Mouse (Mus musculus) liver, adult (tissue): Measurements from ENCODE around the gene Col1a2.

Experiments
- GATA4 ChIP-seq: IDR thresholded peaks from 2 replicates; pipeline ENCODE4 v1.6.1; 2014; ENCODE audit warnings: mild to moderate bottlenecking, low read length; ENCODE audit not compliant: insufficient replicate concordance

Gene Col1a2

DNA sequence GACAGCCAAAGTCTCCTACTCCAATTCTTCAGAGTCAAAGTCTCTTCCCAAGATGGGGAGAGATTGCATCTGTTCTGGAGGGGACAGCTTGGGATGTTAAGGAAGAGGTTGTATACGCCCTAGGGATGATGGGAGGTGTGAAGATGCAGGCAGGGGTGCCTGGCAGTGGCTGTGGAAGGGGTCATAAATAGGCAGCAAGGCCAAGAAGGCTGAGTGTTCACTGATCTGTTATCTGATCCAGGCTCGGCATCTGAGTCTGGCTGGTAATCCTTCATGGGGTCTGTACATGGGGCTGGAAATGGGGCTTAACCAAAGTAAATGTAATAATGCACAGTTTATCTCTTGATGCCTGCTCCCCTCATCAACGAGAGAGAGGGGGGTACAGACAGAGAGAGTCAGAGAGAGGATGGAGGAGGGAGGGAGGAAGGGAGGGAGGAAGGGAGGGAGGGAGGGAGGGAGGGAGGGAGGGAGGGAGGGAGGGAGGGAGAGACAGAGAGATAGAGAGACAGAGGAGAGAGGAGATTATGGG is at the start of gene Col1a2:
Gene Col1a2 (plus strand): TSS at position 212 of the 529 bp plus-strand sequence.
- TF ChIP-seq GATA4 = no peak

DNA sequence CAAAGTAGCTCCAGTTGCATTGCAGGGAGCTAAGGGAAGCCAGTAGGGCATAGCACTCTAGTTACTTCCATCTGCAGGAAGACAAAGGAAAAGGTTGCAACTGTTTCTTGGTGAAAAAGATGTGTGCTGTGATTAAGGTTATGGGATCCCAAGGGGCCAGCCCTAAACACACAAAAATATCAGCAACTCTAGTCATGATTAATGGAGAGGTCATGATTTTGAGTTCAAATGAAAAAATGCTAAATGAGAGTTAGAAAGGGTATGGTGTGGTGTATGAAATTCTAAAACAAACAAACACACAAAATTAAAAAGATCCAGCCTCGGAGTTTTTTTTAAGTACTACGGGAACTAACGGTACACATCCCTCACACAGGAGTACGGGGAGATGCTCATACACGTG is 49.1 kb upstream of the Col1a2 start:
- no peak for TF ChIP-seq GATA4

DNA sequence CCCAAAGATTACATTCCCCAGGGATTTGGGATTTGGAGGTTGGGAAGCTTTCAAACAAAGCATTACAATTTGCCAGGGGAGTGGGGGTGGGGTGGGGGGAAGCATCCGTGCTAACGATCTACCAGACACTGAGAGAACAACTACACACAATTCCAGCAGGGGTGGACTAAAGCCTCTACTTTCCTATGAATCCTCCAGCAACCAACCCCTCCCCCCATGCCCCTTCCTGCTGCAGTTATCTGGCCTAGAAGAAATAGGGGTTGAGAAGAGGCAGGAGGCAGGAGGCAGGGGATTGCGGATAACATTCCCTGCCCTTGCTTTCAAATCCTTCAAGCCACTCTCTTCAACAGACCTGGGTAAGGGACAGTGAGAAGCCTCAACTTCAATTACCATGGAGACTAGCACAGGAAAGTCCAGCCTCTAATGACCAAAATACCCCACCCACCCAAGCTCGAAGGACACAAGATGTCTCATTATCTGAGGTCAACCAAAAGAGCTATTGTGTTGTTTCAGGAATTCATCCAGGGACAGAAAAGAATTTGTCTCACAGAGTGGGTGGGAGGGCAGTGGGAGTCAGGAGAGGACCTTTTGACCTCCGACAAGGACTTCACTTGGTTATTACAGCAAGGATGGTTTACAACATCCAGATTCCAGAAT is 48.5 kb upstream of the Col1a2 start:
- no peak for TF ChIP-seq GATA4

DNA sequence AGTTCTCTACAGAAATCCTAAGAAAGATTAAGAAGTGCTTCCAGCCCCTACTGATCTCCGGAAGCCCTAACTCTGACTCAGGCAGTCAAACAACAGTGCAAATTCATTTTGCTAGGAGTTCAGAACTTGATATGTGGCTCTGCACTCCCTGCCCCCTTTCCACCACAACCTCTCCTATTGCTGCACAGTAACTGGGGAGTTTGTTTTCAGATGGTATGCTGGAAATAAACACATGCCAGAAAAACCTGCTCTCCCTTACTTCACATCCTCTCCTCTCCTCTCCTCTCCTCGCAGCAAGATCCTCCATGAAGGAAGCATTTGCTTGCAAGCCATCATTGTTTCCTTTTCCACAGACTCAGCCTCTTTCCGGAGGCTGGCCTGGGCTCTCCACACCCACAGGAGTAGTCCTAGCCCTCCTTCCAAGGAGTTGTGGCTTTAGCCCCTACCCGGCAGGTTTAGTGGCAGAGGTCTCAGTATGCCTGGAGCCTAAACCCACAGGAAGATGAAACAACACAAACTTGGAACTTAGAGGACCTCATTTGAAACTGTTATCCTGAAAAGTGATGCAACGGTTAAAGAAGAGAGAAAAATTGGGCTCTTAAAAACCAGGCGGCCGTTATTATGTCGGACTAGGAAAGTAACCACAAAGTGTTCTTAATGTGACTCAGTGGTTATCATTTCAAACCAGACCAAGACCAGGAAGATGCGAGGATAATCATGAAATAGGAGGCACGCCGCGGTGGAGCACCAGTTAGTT is 47.7 kb upstream of the Col1a2 start:
- no peak for TF ChIP-seq GATA4

DNA sequence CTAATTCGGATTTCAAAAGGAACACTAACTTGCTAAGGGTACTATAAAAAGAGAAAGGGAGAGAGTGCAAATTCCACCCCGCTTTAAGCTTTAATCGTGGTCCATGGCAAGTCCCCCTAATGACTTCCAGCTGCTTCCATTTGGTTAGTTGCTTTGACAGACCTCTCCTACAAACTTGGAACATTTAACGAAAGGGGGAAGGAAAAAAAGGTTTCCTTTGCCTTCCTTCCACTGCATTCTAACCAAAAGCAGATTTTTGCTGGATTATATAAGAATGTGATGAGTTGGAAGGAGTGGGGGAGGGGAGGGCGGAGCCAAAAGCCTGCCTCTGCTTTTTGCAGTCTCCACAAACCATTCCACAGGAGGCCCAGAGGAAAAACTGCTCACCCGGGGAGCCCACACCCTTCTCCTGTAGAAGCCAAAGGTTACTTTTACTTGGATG is 47.0 kb upstream of the Col1a2 start:
- no peak for TF ChIP-seq GATA4

DNA sequence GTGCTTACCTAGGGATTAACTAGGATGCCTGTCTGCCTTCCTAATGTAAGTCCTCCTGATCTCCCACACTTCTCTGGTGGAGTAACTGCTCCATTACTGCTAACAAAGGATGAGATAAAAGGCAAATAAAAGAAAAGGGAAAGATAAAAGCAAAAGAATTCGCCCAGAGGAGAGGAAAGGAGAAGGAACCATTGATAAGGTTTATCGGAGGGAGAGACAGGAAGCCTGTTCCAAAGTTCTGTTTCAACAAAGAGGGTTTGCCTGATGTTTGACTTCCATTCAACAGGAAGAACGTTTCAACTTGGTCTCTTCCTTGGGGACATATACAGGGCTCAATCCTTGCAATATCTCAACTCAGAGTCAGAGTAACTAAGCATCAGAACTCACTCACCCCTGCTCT is 39.3 kb upstream of the Col1a2 start:
- no peak for TF ChIP-seq GATA4

DNA sequence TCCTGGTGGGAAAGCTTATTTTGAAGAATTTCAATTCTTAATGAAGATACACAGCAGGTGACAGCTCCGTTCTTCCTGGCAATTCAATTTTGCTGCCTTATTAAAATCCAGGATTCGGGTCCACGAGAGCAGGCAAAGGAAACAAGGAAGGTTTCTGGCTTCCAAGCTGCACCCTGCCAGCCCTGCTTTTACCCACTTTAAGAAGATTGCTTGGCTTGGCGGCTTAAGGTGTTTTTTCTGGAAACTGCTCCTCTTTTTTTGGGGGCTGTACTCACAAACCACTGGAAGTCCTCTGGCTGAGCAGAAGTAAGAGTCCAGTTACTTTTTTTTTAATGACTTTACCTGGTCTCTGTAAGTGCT is 21.1 kb upstream of the Col1a2 start:
- no peak for TF ChIP-seq GATA4

DNA sequence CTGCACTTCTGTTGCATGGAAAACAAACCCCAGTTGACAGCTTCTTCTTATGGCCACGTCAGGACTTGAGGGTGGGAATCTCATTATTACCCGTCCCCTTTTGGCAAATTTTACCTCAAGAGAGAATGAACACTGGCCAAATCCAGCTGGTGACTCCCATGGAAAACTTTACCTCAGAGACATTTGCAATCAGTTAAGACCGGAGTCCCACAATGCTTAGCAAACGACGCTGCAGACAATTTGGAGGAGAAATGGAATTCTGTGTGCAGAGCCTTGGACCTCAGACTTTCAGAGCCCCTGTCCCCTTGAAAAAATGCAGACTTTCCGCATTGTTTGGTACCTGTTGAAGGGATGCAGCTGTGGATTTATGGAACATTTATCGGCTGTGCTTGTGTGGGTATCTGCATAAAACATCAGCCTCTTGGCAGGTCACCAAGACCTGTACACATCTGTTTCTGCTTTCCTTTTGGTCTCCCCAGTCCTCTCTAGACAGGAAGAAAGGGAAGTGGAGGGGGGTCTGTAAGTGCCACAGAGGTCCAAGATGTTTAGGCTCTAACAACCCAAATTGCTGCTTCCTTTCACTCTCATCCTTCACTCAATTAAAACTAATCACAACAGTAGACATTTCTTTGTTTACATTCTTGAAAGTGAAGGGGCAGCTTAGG is 20.5 kb upstream of the Col1a2 start:
- no peak for TF ChIP-seq GATA4

DNA sequence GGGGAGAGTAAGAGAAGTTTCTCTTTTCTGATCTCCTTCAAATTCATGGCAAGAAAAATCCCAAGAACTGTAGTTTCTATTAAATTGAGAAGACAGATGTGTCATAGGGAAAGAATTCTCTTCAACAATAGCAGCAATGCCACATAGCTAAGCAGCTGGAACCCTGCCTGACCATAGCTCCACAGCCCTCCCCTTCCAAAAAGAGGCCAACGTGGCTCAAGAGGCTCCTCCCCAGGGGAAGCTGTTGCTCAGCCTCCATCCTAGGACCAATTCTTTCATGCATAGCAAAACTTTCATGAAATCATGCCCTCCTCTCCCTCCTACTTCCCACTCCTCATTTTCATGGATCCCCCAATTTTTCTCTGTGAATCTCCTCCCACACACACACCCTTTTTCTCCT is 16.3 kb upstream of the Col1a2 start:
- no peak for TF ChIP-seq GATA4

DNA sequence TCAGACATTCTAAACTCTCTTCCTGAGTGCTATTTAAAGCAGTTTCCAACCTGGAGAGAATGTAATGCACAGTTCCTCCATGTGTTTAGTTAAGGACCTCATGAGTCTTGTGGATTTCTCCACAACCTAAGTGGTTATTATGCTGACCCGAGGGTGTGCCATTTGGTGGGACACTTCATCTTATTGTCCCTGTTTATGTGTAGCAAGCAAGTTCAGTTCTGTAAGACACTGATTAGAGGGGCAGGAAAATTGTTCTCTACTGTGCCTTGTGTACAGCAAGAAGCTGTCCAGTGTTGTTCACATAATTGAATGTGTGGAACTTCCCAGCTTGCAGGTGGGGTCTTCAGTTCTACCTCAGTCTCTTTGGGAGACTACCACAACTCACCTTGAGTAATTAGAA is 15.6 kb upstream of the Col1a2 start:
- no peak for TF ChIP-seq GATA4

DNA sequence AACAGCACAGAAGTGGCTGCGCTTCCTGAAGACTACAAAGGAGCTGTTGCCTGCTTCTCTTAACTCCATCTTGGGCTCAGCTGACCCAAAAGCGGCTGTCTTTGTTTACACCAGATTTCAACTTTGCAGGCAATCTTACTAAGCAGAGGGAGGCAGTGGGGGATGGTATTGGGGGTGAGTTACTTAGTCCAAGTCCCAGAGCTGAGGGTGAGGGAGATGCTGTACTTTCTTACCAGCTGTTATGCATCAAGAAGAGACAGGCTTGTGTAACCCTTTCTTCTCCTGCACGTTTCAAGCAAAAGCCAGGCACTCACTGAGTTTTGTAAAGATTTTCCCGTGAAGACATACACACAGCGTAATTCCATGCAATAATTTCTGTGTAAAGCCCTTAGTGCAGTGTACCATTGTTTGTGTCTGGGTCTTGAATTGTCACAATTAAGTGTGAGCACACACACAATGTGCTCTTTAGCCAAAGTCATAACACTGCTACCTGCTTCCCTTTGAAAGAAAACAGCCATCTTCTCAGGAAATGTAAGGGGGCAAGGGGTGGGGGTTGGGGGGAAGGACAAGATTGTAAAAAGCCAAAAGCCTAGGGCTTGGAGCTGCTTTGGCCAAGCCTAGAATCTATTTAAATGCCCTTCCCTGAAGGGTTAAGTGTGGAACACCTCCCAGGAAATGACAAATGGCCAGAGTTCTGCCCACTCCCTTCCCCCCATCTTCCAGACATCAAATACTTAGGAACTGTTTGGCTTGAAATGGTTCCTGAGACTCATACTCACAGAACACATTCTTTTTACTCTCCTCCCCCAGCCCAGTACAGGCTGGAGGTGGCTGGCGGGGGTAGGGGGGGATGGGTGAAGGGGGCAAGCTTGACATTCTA is 15.0 kb upstream of the Col1a2 start:
- no peak for TF ChIP-seq GATA4

DNA sequence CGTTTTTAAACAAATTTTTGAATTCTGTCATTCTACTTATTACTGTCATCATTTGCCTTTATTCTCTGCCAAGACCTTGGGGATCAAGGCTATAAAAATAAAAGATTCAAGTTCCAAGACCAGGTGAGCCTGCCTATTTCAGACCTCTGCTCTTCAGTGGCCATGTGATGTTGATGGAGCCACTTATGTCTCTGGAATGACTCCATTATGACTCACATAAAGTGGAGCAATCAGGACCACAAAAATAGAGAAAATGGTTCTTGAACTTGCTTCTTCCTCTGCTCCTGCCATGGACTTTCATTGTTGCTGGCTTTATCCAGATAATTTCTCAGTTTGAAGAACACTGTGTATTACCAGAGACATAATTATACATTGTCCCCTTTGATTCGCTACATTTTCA is 10.9 kb upstream of the Col1a2 start:
- TF ChIP-seq GATA4 = no peak

DNA sequence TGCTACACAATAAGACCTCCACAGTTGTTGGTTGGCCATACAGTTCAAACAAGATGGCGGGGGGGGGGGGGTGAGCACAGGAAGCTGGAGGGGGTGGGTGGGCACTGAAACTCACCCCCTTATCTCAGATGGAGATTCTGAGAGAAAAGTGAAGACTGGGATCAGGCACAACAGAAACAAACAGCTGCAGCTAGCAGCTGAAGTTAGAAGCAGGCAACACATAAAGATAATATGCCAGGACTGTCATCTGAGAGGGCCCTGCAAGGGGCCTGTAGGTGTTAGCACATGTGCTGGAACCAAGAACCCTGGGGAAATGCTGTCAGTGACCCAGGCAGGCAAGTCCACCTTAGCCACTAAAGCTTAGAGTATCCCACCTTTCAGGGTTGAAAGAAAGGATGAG is 8.2 kb upstream of the Col1a2 start:
- TF ChIP-seq GATA4 = no peak

DNA sequence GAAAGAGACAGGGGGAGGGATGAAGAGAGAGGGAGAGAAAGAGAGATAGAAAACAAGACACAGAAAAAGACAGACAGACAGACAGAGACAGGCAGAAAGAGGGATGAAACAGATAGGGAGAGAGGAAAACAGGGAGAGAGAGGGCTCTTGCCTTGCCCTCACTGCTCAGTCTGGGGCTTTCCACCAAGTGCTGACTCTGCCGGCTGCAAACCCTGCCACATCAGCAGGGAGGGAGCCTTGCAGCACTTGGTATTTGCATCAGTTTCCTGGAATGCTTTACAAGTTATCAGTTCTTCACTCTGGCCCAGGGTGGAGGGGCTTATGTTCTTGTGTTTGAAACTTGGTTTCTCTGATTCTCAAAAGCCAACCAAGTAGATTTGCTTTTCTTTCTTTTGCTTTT is 1.5 kb upstream of the Col1a2 start:
- TF ChIP-seq GATA4 = no peak
